Mouse (Mus musculus): Measurements from ENCODE around the gene Myf6. TPM values are rescaled to one million over a fixed set of nuclear protein-coding genes. Genes with fewer than 3 reads are reported as not detected.
A peak's percentile ranks its signal among the peaks of the same experiment; 100 is the strongest.

Myf6 gene
- 100 to 1,000 TPM in 1 of 2 experiments, 10 to 100 TPM in 1; 98.7 to 107 TPM for total RNA-seq (2021)
- long read RNA-seq, experiment 1, transcript Myf6-201 (3 exons, 1,263 nt): major isoform, 110 of 119 reads
- long read RNA-seq, experiment 1, partial matches to known transcripts: 1 of 119 reads
- long read RNA-seq, experiment 1, other reads (novel, unspliced or antisense): 8 of 119 reads
- long read RNA-seq, experiment 2, transcript Myf6-201 (3 exons, 1,263 nt): major isoform, 102 of 104 reads
- long read RNA-seq, experiment 2, partial matches to known transcripts: 1 of 104 reads
- long read RNA-seq, experiment 2, other reads (novel, unspliced or antisense): 1 of 104 reads

DNA sequence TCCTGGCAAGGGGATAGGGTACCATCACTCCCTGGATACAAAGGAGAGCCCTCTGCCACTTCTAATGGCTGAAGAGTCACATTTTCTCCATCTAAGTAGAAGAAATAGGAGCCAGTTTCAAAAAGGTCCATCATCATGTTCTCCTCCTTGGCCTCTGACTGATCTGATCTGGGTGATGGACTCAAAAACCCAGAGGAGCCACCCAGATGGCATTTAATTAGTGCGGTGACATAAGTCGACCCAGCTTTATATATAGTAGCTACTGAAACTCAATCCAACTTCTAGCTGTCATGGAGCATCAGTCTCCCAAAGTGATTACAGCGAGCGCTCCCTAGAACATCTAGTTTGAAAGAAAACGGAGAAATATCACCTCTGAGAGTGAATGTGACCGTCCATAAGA is at the start of gene Myf6:
Gene Myf6 (minus strand): TSS at position 170 of the 400 bp plus-strand sequence.
- DNase-seq: no peak

DNA sequence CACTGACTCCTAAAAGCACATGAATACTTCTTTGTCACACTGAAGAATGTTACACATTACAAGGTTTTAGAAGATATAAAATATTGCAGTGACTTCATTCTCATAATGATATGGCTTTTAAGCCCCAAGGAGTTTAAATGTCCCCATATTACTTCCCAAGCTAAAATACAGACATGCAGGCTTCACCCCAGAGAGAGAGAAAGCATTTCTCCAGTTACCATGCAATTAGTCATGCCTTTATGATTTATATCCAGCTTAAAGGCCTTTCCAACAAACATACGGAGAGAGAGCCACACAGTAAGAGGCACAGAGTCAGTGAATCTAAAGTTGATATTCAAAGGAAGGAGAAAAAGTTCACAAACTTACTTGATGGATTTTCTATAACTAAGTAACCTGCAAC is 48.5 kb upstream of the Myf6 start:
- DNase-seq: no peak

GRCm38 (mm10) chr10:107528758-107529157 is 34.2 kb upstream of the Myf6 start:
- DNase-seq: no peak

- no peak for DNase-seq
Measured at GRCm38 (mm10) chr10:107519216-107519615, 24.7 kb upstream of the Myf6 start.

DNA sequence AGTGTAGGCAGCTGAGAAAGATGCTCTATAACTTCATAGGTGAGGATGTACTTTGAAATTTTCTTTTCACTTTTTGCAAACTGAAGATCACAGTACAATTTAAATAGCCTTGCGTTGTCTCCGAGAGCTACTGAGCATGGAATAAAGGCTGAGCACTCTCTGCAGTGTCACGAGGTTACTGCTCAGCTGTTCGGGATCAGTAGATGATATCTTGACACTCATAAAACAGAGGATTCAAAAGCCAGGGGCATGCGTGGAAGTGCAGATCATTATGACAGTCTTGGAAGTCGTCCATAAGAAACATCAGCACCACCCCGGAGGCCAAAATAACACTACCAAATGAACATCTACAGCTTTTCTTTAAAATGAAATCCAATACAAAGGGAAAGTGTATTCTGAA is 22.1 kb upstream of the Myf6 start:
- no peak for DNase-seq

GRCm38 (mm10) chr10:107514735-107515134 is 20.2 kb upstream of the Myf6 start:
- DNase-seq: no peak

DNA sequence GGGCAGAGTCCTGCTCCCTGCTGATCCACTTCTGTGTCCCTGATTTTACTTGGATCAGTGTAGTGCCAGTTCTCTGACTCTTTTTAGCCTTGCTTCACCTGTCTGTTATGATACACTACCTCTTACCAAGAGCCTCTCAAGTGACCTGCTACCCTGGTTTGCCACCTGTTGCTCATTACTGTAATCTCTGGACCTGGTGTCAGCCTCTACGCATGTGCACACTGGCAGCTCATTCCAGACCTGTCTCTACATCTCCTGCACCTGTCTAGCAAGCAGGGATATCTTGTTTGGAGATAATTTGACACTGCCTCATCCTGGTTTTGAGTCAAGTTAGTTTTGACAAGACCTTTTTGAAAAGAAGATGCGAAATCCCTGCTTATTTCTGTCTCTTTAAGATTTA is 11.9 kb upstream of the Myf6 start:
- peak; percentile 34 for DNase-seq

DNA sequence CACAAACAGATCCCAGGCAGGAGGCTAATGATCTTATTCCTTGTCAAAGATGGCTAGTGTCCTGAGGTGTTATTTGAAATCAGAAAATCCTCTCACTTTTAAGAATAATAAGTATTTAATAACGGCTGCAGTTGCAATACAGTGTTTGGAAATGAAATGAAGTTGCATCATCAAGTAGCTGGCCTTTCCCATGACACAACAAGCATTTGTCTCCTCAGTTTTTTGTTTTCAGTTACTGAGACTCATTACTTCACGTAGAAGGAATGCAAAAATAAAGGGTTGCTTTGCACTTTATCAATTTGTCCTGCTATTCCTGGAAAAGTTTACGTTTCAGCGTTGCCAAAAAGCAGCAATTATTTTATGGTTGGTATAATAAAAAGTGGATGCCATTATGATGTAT is 8.9 kb upstream of the Myf6 start:
- no peak for DNase-seq

- no peak for DNase-seq
Measured at GRCm38 (mm10) chr10:107502193-107502592, 7.7 kb upstream of the Myf6 start.

DNA sequence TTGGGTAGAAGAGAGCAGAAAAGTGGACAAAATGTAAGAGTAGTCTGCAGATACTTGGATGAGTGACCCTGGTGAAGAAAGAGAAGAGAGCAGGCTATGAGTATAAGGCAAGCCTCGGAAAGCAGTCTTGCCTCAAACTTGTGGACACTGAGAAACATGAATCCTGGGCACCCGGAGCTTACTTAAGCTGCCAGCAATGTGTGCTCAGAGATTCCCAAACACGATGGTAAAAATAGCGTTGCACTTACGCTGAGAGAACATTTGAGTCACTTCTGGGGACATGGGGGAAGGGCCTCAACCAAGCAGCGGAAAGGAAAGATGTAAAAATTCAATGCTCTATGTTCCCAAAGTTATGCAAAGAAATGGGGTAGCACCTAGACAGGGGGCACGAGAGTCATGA is 5.1 kb upstream of the Myf6 start:
- peak; percentile 61 for DNase-seq

- DNase-seq: no peak
Measured at GRCm38 (mm10) chr10:107496402-107496801, 1.9 kb upstream of the Myf6 start.

DNA sequence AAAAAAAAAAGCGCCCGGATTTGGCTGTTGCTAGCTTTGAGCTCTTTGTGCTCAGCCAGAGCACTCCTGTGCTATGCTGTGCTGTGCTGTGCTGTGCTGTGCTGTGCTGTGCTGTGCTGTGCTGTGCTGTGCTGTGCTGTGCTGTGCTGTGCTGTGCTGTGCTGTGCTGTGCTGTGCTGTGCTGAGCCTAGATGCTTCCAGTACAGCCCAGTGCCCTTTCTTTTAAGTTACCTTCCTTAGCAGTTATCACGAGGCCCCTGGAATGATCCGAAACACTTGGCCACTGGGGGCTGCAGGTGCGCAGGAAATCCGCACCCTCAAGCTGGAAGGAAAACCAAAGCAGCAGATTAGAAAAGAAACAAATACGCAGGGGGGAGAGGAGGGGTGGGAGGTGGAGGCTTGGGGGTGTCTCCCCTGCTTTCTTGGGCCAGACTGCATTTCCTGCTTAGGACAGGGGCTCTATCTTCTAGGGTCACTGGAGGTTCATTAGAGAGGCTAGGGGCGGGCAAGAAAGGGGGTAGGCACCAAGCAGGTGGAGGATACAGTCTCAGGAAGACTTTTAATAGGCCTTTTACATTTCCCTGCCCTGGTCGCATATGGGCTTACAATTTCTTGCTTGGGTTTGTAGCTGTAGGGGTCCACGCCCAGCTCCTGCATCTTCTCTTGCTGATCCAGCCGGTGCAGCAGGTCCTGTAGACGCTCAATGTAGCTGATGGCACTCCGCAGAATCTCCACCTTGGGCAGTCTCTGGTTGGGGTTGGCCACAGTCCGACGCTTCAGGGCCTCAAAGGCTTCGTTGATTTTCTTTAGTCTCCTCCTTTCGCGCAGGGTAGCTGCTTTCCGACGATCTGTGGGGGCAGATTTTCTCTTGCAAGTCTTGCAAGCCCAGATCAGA is 710 bp downstream of the Myf6 start:
- no peak for DNase-seq

DNA sequence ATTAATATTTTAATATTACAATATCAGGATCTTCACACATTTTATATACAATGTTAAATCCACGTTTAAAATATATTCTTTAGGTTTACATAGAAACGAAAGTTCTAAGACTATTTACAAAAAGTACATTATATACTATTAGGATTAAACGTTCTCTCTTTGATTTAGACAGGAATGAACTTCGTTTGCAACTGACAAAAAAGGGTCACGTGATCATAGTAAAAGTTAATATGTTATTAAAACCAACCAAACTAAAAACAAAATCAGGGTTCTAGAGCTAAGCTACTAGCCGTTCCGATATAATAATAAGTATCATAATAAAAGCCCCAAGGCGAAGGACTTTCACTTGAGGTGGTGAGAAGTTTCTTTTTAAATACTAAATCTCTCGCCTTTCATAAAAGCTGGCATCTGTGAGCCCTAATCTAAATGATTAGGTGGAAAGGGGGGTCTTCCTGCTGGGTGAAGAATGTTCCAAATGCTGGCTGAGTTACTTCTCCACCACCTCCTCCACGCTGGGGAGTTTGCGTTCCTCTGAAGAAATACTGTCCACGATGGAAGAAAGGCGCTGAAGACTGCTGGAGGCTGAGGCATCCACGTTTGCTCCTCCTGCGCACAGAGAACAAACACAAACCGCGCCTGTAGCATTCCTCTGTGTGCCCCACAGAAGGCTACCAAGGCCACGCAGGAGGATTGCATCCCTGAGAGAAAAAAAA is 1.5 kb downstream of the Myf6 start:
- no peak for DNase-seq

- no peak for DNase-seq
Measured at GRCm38 (mm10) chr10:107488654-107489315, 5.8 kb downstream of the Myf6 start.

DNA sequence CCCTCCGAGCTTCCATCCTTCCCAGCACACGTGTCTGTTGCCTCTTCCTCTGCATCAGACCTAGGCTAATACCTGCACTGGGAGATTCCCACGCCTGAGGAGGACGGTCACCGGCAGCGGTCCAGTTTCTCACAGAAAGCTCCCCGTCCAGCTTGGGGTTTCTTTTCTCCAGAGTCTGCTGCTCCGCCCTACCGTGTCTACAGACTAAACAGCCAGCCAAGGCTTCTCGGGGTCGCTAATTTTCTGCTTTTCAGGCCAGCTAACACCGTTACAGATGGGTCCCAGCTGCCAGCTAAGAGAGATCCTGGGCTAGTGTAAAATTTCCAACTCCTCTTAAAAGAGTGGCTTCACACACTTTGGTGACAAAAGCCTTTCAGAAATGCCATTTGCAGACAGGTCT is 7.8 kb downstream of the Myf6 start:
- no peak for DNase-seq

GRCm38 (mm10) chr10:107485870-107486269 is 8.7 kb downstream of the Myf6 start, which contains the start of gene Myf5:
Gene Myf5 (minus strand): TSS chr10:107486134.
- no peak for DNase-seq

DNA sequence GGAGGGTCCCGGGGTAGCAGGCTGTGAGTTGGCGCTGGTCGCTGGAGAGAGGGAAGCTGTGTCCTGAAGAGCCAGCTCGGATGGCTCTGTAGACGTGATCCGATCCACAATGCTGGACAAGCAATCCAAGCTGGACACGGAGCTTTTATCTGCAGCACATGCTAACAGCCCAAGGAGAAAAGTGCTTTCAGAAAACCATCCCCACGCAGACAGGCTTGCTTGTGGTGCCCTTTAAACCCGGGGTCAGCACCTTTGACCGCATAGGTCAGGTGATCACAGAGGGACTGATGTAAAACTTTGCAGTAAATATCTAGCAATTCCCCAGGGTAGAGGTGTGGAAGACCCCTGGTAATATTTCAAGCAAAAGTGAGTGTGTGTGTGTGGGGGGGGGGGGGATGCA is 10.5 kb downstream of the Myf6 start:
- no peak for DNase-seq

DNA sequence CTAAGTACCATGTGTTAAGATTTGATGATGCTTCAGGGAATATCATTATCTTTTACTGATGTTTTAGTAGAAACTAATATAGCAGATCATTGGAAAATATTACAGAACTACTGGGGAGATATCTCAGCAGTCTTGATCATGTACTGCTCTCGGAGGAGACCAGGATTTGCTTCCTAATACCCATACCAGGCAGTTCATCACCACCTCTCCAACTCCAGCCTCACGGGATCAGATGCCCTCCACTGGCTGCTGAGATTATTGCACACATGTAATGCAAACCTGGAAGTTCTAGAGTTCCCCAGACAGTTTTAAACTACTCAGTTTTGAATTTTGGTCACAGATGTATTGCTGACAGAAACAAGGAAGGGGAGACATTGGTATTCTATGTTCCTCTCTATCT is 21.0 kb downstream of the Myf6 start:
- no peak for DNase-seq

DNA sequence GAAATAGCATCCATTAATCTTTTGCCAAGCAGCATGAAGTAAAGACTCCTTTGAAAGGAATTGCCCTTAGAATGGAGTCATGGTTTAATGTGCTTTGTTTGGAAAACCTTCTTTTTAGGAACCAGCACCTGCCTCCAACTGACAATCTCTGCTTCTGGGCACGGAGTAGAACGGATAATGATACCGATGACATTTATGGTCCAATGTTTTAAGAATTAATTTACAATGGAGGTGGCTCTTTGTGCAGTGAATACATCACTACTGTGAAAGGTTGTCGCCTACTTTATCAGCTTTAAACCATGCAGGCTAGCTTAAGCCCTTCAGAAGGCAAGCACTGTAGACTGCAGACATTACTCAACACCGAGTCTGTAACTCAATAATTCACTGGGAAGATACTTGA is 22.8 kb downstream of the Myf6 start:
- no peak for DNase-seq

GRCm38 (mm10) chr10:107467819-107468218 is 26.7 kb downstream of the Myf6 start:
- no peak for DNase-seq

GRCm38 (mm10) chr10:107449496-107450330 is 44.8 kb downstream of the Myf6 start:
- DNase-seq: no peak
